Mouse (Mus musculus): ENCODE results near the gene Pus7l. TPM values are rescaled to one million over a fixed set of nuclear protein-coding genes. Genes with fewer than 3 reads are reported as not detected.
"Not testable (repeated sequence)": the region's sequence is repeated elsewhere in the genome, so short reads cannot be mapped to it uniquely, and the experiment has no call there.

Pus7l gene
- total RNA-seq, 2 experiments from 2014 or later = 4.3 to 5.3 TPM

GRCm38 (mm10) chr15:94544052-94544636 is 797 bp upstream of the Pus7l start:
- DNase-seq (ENCODE audit: extremely low spot score in 1 of 2, low spot score in 1 of 2) = no peak

- DNase-seq (ENCODE audit: extremely low spot score in 1 of 2, low spot score in 1 of 2) = no peak
Measured at GRCm38 (mm10) chr15:94542567-94543408, 559 bp downstream of the Pus7l start.

DNA sequence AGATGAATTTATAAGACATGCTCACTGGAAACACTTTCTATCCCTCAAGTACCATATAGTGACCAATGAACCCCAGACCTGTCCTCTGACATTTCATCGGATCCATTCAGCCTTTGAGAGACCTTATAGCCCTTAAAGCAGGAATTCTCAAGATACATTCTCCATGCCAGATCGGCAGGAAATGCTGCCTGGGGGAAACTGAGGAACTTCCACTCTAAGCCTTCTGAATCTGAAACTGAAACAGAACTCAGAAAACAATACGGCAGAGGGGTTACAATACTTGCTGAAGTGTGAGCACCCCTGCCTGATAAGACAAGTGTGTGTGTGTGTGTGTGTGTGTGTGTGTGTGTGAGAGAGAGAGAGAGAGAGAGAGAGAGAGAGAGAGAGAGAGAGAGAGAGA is 4.1 kb downstream of the Pus7l start:
- DNase-seq (ENCODE audit: extremely low spot score in 1 of 2, low spot score in 1 of 2) = no peak

DNA sequence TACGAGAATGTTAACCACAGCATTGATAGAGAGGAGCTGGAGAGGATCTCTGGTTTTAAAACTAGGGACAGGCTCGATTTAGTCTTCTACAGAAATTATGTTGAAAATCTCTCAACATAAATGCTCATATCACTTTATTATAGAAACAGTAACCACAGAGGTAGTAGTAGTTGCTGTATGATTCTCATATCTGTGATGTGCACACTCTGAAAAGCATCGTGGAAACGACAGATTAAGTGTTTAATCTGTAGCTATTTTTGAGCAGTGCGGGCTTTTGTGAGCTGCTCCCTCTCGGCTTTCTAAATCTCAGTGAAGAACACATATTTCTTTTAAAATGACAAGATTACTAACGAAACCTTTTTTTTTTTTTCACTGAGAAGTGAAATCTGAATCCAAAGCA is 7.8 kb downstream of the Pus7l start:
- DNase-seq (ENCODE audit: extremely low spot score in 1 of 2, low spot score in 1 of 2) = no peak

DNA sequence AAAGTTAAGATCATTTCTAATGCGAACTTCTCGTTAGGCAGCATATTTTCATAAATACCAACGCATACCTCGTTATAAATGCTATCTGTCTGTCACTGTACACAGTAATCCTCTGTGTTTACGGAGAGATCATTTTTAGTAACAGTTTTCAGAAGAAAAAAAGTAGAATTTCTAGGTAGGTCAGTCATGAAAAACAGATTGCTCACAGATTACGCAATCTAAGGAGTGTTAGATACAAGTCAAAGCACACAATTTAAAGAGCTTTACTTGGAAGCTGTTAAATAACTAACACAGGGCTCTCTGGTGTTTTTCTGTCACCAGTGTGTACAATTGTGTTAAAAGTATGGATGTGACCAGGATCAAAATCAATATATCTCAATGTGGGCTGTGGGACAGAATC is 10.4 kb downstream of the Pus7l start:
- DNase-seq (ENCODE audit: extremely low spot score in 1 of 2, low spot score in 1 of 2) = no peak

GRCm38 (mm10) chr15:94532306-94532705 is 11.0 kb downstream of the Pus7l start:
- DNase-seq (ENCODE audit: extremely low spot score in 1 of 2, low spot score in 1 of 2) = no peak

GRCm38 (mm10) chr15:94530519-94530918 is 12.8 kb downstream of the Pus7l start:
- DNase-seq (ENCODE audit: extremely low spot score in 1 of 2, low spot score in 1 of 2) = no peak

DNA sequence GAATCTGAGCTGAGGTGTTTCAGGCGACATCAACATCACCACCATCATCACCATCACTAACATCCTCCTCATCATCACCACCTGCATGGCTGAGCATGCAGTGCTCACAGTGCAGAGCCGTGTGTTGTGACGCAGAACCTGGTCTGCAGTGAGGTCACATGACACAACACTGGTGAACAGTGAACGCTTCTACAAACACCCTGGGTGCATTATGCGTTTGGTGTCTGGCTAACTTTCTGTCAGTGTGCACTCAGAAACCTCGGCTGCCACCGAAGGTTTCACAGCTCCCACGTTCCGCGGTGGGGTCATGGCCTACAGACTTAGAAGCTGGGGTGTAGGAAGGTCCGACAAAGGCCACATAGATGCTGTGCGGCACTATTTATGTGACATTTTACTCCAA is 18.4 kb downstream of the Pus7l start:
- no peak for DNase-seq (ENCODE audit: extremely low spot score in 1 of 2, low spot score in 1 of 2)

DNA sequence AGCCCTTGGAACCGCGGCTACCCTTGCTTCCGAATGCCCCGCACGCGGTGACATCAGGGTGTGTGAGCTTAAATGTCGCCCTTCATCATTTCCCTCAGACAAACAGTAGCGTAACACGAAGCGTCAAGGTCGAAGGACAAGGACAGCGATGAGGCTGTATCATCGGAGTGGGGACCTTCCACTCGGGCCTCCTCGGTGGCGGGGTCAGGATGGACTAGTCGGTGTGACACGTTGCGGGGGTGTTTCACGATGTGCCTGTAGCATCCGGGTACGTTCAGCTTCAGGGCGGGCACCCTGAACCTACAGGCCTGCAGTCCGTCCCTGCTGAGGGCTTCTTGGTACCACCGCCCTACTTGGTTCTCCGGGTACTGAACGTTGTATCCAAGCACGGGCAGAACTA is 20.1 kb downstream of the Pus7l start:
- DNase-seq (ENCODE audit: extremely low spot score in 1 of 2, low spot score in 1 of 2) = no peak

DNA sequence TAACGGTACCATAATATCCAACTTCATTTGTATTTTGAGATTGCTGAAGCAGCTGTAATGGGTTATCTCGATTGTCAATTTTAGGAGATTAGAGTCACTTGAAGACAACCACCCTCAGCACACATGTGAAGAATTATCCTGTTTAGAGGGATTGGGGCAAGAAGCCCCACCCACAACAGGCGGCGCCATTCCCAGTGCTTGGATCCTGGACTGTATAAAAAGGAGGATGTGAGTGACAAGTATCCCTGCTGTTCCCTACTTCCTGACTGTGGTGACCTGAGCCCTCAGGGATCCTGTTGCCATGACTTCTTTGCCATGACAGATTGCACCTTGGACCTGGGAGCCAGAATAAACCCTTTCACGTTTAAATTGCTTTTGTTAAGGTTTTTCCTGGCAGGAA is 22.4 kb downstream of the Pus7l start:
- no peak for DNase-seq (ENCODE audit: extremely low spot score in 1 of 2, low spot score in 1 of 2)

DNA sequence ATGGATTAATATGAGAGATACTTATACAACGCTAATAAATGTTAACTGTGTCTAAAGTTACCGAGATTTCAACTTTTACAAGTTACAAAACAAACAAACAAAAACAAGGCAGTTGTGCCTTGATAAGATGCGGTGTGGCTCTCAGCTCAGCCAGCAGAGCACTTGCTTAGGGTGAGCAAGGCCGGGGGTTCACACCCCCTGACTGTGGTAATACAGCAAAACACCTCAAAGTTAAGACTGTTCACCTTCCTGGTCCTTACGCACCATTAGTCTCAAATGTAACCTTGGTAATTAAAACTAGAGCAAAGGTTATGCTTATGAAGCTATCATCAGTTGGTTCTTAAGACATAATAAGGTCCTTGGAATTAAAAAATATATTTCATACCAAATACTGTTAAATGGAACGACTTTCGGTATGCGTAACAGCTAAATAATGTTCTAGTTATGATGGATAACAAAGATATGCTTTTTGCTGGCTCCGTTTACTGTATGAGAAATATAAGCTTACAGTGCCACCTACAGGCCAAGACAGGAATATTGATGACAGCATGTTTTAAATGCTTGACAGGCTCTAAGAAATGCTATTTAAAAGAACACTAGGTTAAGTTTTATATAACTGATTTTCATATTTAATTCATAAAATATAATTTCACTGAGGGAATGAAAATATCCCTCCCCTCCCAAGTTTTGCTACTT is 23.0 kb downstream of the Pus7l start:
- DNase-seq (ENCODE audit: extremely low spot score in 1 of 2, low spot score in 1 of 2) = peak in 1 of 2 experiments; percentile 14

DNA sequence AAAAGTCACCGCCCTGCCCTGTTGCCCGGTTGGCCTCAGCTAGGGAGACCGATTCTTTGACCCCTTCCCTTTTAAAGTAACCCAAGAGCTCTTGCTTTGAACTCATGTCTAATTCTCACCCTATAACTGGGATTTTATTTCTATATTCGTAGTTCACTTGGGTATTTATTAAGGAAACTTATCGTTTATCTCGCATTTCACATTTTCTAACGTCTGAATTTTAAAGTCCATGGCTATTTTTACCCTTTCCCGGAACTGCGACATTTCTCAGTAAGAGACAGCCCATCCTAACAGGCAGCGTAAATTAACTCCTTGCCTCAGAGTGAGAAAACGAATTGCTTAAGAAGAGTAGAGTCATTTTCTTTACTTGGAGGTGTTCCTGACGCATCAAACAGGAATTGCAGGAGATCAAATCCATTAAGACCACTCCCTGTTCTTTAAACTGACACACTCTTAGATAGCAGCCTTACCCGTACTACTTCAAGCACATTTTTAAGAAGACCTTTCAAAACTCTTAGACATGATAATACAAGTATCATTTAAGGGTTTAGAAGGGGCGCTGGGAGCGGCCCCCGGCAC is 25.3 kb downstream of the Pus7l start:
- DNase-seq (ENCODE audit: extremely low spot score in 1 of 2, low spot score in 1 of 2) = no peak

GRCm38 (mm10) chr15:94503451-94504215 is 39.7 kb downstream of the Pus7l start:
- no peak for DNase-seq (ENCODE audit: extremely low spot score in 1 of 2, low spot score in 1 of 2)

DNA sequence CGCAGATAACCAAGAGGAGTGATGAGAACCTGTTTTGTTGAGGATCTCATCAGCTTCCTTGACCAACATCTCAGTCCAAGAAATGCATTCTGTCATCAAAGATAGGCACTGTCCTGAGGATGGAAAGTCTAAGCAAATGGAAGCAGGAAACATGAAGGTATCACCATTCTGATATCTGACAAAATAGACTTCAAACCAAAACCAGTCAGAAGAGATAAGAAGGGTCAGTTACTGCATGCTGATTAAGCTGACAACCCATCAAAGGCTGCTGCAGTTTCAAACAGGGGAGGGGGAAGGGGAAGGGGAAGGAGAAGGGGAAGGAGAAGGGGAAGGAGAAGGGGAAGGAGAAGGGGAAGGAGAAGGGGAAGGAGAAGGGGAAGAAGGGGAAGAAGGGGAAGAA is 44.1 kb downstream of the Pus7l start:
- no peak for DNase-seq (ENCODE audit: extremely low spot score in 1 of 2, low spot score in 1 of 2)

GRCm38 (mm10) chr15:94495936-94496335 is 47.4 kb downstream of the Pus7l start:
- DNase-seq (ENCODE audit: extremely low spot score in 1 of 2, low spot score in 1 of 2) = peak in 1 of 2 experiments; percentile 14

DNA sequence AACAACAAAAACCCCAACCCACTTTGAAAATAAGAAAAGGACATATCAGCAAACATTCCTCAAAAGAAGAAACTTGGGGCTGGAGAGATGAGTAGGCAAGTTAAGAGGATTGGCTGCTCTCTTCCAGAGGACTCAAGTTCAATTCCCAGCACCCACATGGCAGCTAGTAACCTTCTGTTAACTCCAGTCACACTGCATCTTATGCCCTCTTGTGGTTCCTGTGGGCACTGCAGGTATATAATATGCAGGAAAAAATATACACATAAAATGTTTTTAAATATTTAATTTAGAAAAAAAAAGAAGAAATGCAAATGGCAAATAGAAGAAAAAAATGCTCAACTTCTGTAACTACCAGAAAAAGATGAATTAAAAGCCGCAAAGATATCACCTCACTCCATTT is 48.9 kb downstream of the Pus7l start:
- DNase-seq (ENCODE audit: extremely low spot score in 1 of 2, low spot score in 1 of 2) = no peak

DNA sequence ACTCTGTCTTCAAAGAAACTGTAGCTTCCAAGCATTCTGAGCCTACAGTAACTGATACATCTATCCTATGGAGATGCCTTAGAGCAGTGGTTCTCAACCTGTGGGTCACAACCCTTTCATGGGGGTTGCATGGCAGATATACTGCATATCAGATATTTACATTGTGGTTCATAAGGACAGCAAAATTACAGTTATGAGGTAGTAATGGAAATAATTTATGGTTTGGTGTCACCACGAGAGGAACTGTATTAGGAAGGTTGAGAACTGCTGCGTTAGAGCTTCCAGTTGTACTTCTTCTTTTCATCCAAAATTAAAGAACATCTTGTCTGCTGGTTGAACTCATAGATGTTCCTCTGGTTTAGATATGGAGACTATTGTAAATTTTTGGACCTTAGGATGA is 53.9 kb downstream of the Pus7l start:
- DNase-seq (ENCODE audit: extremely low spot score in 1 of 2, low spot score in 1 of 2) = no peak

DNA sequence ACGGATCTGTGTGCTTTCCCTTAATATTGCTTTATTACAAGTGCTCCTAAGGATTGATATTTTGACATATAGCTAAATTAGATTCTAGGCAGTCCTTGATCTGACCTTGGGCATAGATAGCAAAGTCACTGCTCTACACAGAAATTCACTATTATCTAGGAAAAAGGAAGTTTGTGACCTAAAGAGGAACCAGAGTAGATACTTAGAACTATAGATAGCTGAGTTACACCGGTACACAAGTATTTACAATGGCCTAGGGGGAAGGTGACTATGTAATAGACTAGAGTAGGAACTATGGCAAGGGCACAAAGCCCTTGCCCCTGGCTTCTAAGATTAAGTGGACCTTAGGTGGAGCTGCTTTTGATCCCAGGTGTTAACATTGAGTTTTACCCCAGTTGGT is 55.3 kb downstream of the Pus7l start:
- DNase-seq (ENCODE audit: extremely low spot score in 1 of 2, low spot score in 1 of 2) = not testable (repeated sequence)

GRCm38 (mm10) chr15:94482555-94482954 is 60.8 kb downstream of the Pus7l start:
- DNase-seq (ENCODE audit: extremely low spot score in 1 of 2, low spot score in 1 of 2) = no peak

GRCm38 (mm10) chr15:94480792-94481191 is 62.6 kb downstream of the Pus7l start:
- no peak for DNase-seq (ENCODE audit: extremely low spot score in 1 of 2, low spot score in 1 of 2)
